Mouse (Mus musculus) MEL (cell line): ENCODE measurements around the gene Hdac2. TPM values are rescaled to one million over a fixed set of nuclear protein-coding genes. Genes with fewer than 3 reads are reported as not detected.

Source experiments
- DNase-seq: peaks from one replicate; pipeline ENCODE4 v3.0.0; 2011; ENCODE audit warnings: low read depth, low spot score
- H3K27ac ChIP-seq: 2 replicates; pipeline ENCODE4 v1.5.1; 2012; ENCODE audit warnings: low read depth, mild to moderate bottlenecking, control low read depth, low read length, moderate library complexity; ENCODE audit not compliant: control insufficient read depth
- H3K27me3 ChIP-seq, 2 experiments: fragments of 150-350 bp in 1 of 2; sonication (generic) in 1 of 2; 2 replicates each; pipeline ENCODE4 v1.6.1; 2012; ENCODE audit warnings: low read length in 2 of 2, mild to moderate bottlenecking in 2 of 2, improper control_type of control experiment in 1 of 2, moderate library complexity in 1 of 2; ENCODE audit not compliant: insufficient read depth in 2 of 2, control insufficient read depth in 1 of 2
- H3K36me3 ChIP-seq, 2 experiments: 2 replicates each; pipeline ENCODE4 v1.6.1; 2012 to 2014; ENCODE audit warnings: low read length in 2 of 2, improper control_type of control experiment in 1 of 2, inconsistent platforms in 1 of 2, mild to moderate bottlenecking in 1 of 2; ENCODE audit not compliant: insufficient read depth in 2 of 2, control insufficient read depth in 1 of 2
- H3K4me1 ChIP-seq, 2 experiments: fragments of 150-350 bp in 1 of 2; sonication (generic) in 1 of 2; 2 replicates each; pipeline ENCODE4 v1.6.1; 2012; ENCODE audit warnings: low read length in 2 of 2, improper control_type of control experiment in 1 of 2, mild to moderate bottlenecking in 1 of 2; ENCODE audit not compliant: insufficient read depth in 2 of 2, control insufficient read depth in 1 of 2
- H3K4me3 ChIP-seq, 2 experiments: fragments of 150-350 bp in 1 of 2; sonication (generic) in 1 of 2; 2 replicates each; pipeline ENCODE4 v1.5.1; 2012; ENCODE audit warnings: low read depth in 2 of 2, low read length in 2 of 2, mild to moderate bottlenecking in 2 of 2, moderate library complexity in 2 of 2, control low read depth in 1 of 2, improper control_type of control experiment in 1 of 2; ENCODE audit not compliant: control insufficient read depth in 1 of 2, insufficient read depth in 1 of 2
- H3K79me2 ChIP-seq: 2 replicates; pipeline ENCODE4 v1.6.1; 2012; ENCODE audit warnings: mild to moderate bottlenecking, low read length, moderate library complexity; ENCODE audit not compliant: control insufficient read depth, poor library complexity, insufficient read depth
- H3K9ac ChIP-seq: 2 replicates; pipeline ENCODE4 v1.6.1; 2012; ENCODE audit warnings: low read depth, mild to moderate bottlenecking, control low read depth, low read length, moderate library complexity; ENCODE audit not compliant: control insufficient read depth, poor library complexity, severe bottlenecking
- H3K9me3 ChIP-seq: fragments of 150-350 bp; sonication (generic); replicated peaks from 2 replicates; pipeline ENCODE4 v1.6.1; 2012; ENCODE audit warnings: mild to moderate bottlenecking, low read length, improper control_type of control experiment, moderate library complexity; ENCODE audit not compliant: insufficient read depth
- MAX ChIP-seq: IDR thresholded peaks from 2 replicates; pipeline ENCODE4 v1.6.1; 2011; ENCODE audit warnings: low read length, improper control_type of control experiment
- MYB ChIP-seq: IDR thresholded peaks from 2 replicates; pipeline ENCODE4 v1.6.1; 2011; ENCODE audit warnings: mild to moderate bottlenecking, low read depth, low read length, improper control_type of control experiment
- MYC ChIP-seq: IDR thresholded peaks from 2 replicates; pipeline ENCODE4 v1.6.1; 2011; ENCODE audit warnings: low read depth, mild to moderate bottlenecking, low read length, improper control_type of control experiment, moderate library complexity
- POLR2A ChIP-seq, 2 experiments: IDR thresholded peaks; 2 replicates each; pipeline ENCODE4 v1.6.1; 2011 to 2012; ENCODE audit warnings: low read length in 2 of 2, mild to moderate bottlenecking in 2 of 2, control low read depth in 1 of 2, improper control_type of control experiment in 1 of 2, low read depth in 1 of 2, moderate library complexity in 1 of 2; ENCODE audit not compliant: control insufficient read depth in 1 of 2, insufficient read depth in 1 of 2, poor library complexity in 1 of 2
- TBP ChIP-seq: IDR thresholded peaks from 2 replicates; pipeline ENCODE4 v1.8.0; 2011; ENCODE audit warnings: low read depth, low read length, improper control_type of control experiment
- UBTF ChIP-seq: IDR thresholded peaks from 2 replicates; pipeline ENCODE4 v1.6.1; 2012; ENCODE audit warnings: low read depth, mild to moderate bottlenecking, inconsistent platforms, low read length, improper control_type of control experiment, moderate library complexity, borderline replicate concordance; ENCODE audit not compliant: insufficient read depth
- USF1 ChIP-seq: IDR thresholded peaks from 2 replicates; pipeline ENCODE4 v1.6.1; 2014; ENCODE audit warnings: low read depth, mild to moderate bottlenecking, inconsistent platforms, low read length, improper control_type of control experiment, moderate library complexity
- ZMIZ1 ChIP-seq: IDR thresholded peaks from 2 replicates; pipeline ENCODE4 v1.6.1; 2012; ENCODE audit warnings: low read depth, mild to moderate bottlenecking, inconsistent platforms, low read length, improper control_type of control experiment, moderate library complexity
- polyA plus RNA-seq, 2 experiments: library from polyadenylated mRNA; stranded (reverse) in 1 of 2; unstranded in 1 of 2; fragments of >175 nt in 1 of 2; fragments of >200 nt in 1 of 2; gene quantifications; 2 replicates each; pipeline versions ENCODE4 v1.2.1 to v1.2.4; 2012; ENCODE audit warnings: low replicate concordance in 2 of 2, low read depth in 1 of 2; ENCODE audit not compliant: insufficient read length in 2 of 2, insufficient read depth in 1 of 2, missing spikeins in 1 of 2
- total RNA-seq: library from RNA; depleted of rRNA; stranded (reverse); fragments of 300-350 nt; gene quantifications from 2 replicates; pipeline ENCODE4 v1.2.3, GENCODE M21; 2012

The Hdac2 gene
- total and polyA plus RNA-seq, 3 experiments, result 112 to 165 (median 144) TPM

GRCm38 (mm10) chr10:36959563-36960110 is 14.7 kb upstream of the Hdac2 start:
- no peak for TF ChIP-seq USF1
- TF ChIP-seq UBTF, result no peak
- TF ChIP-seq, all 39 proteins: peak for 0
- no peak overlapping the region for H3K4me3 ChIP-seq
- H3K27ac ChIP-seq, result no peak overlapping the region
- H3K9me3 ChIP-seq, result no peaks in the 10 kb centered on the region
- no peaks in the 10 kb centered on the region for H3K27me3 ChIP-seq
- no peaks in the 10 kb centered on the region for H3K79me2 ChIP-seq
- no peak overlapping the region for H3K9ac ChIP-seq
- DNase-seq, result no peak
- no peaks in the 10 kb centered on the region for H3K4me1 ChIP-seq
- no peaks in the 10 kb centered on the region for H3K36me3 ChIP-seq

GRCm38 (mm10) chr10:36964406-36964805 is 9.9 kb upstream of the Hdac2 start:
- Histone ChIP-seq H3K79me2 (no peaks in the 10 kb centered on the region), H3K36me3 (no peaks in the 10 kb centered on the region), H3K4me3 (no peak overlapping the region), H3K4me1 (no peaks in the 10 kb centered on the region), H3K27me3 (no peaks in the 10 kb centered on the region), H3K9me3 (no peaks in the 10 kb centered on the region), H3K27ac (no peak overlapping the region), H3K9ac (no peak overlapping the region)
- TF ChIP-seq USF1 (no peak), TBP (no peak)
- DNase-seq, result no peak

- DNase-seq, result peak; percentile 68
These were observed 554 bp downstream of the Hdac2 start for GRCm38 (mm10) chr10:36974676-36975520.

More at GRCm38 (mm10) chr10:36974676-36975520, 554 bp downstream of the Hdac2 start:
- peaks cover 45% of the 10 kb centered on the region for H3K79me2 ChIP-seq
- peak overlapping the region; percentile 88 to 97 for H3K4me3 ChIP-seq
- H3K9ac ChIP-seq, result peak overlapping the region; percentile 99
- no peaks in the 10 kb centered on the region for H3K27me3 ChIP-seq
- no peaks in the 10 kb centered on the region for H3K9me3 ChIP-seq
- H3K36me3 ChIP-seq, result peaks cover 1 to 16% of the 10 kb centered on the region in 2 experiments; a peak in 3 of 4 replicates
- 0 out of 2 replicates have a peak, but pooled peaks have one; percentile 9 for TF ChIP-seq MAX
- TF ChIP-seq POLR2A (IDR thresholded peaks at IDR 0.05; ENCODE audit: control insufficient read depth in 1 of 2, insufficient read depth in 1 of 2, low read depth in 1 of 2, low read length in 2 of 2, poor library complexity in 1 of 2), result peak in 1 of 2 experiments; percentile 31; a peak in 1 of 4 replicates
- no peak for TF ChIP-seq ZMIZ1
- no peak for TF ChIP-seq TBP
- no peak for TF ChIP-seq MYB
- TF ChIP-seq MYC, result no peak
- peaks cover 2 to 16% of the 10 kb centered on the region in 2 experiments; a peak in 3 of 4 replicates for H3K4me1 ChIP-seq
- H3K27ac ChIP-seq, result peak overlapping the region; percentile 70
